Mouse (Mus musculus): ENCODE results near the gene Dync1li1.
A peak's percentile ranks its signal among the peaks of the same experiment; 100 is the strongest.

The Dync1li1 gene

GRCm38 (mm10) chr9:114768066-114768465, 79.5 kb downstream of the Dync1li1 start:
- no peak for DNase-seq (ENCODE audit: low read depth)

GRCm38 (mm10) chr9:114770224-114770623, 81.6 kb downstream of the Dync1li1 start:
- peak; percentile 94 for DNase-seq (ENCODE audit: low read depth)

GRCm38 (mm10) chr9:114771565-114771964, 83.0 kb downstream of the Dync1li1 start:
- no peak for DNase-seq (ENCODE audit: low read depth)
